Mouse (Mus musculus): Measurements from ENCODE around the gene Tcp10c. TPM values are rescaled to one million over a fixed set of nuclear protein-coding genes. Genes with fewer than 3 reads are reported as not detected.
"Not testable (repeated sequence)": the region's sequence is repeated elsewhere in the genome, so short reads cannot be mapped to it uniquely, and the experiment has no call there.

Gene Tcp10c
- polyA plus RNA-seq, 1 experiment, result 218 TPM

- not testable (repeated sequence) for H3K4me1 ChIP-seq (ENCODE audit: control insufficient read depth, insufficient read depth, low read length); H3K4me3 ChIP-seq (ENCODE audit: control insufficient read depth, low read depth, low read length); H3K36me3 ChIP-seq (ENCODE audit: control insufficient read depth, insufficient read depth, low read length); H3K27me3 ChIP-seq (ENCODE audit: control insufficient read depth, insufficient read depth, low read length); H3K27ac ChIP-seq (ENCODE audit: control insufficient read depth, insufficient read depth, low read depth, low read length)
Measured at GRCm38 (mm10) chr17:13399961-13400360, 45.6 kb downstream of the Tcp10c start.

- H3K27me3 ChIP-seq (ENCODE audit: control insufficient read depth, insufficient read depth, low read length); H3K4me1 ChIP-seq (ENCODE audit: control insufficient read depth, insufficient read depth, low read length); H3K36me3 ChIP-seq (ENCODE audit: control insufficient read depth, insufficient read depth, low read length); H3K27ac ChIP-seq (ENCODE audit: control insufficient read depth, insufficient read depth, low read depth, low read length); H3K4me3 ChIP-seq (ENCODE audit: control insufficient read depth, low read depth, low read length): not testable (repeated sequence)
Measured at GRCm38 (mm10) chr17:13402118-13402517, 47.7 kb downstream of the Tcp10c start.

- not testable (repeated sequence) for H3K4me3 ChIP-seq (ENCODE audit: control insufficient read depth, low read depth, low read length); H3K4me1 ChIP-seq (ENCODE audit: control insufficient read depth, insufficient read depth, low read length); H3K36me3 ChIP-seq (ENCODE audit: control insufficient read depth, insufficient read depth, low read length); H3K27me3 ChIP-seq (ENCODE audit: control insufficient read depth, insufficient read depth, low read length); H3K27ac ChIP-seq (ENCODE audit: control insufficient read depth, insufficient read depth, low read depth, low read length)
Measured at GRCm38 (mm10) chr17:13403527-13404131, 49.3 kb downstream of the Tcp10c start.

- not testable (repeated sequence) for H3K4me3 ChIP-seq (ENCODE audit: control insufficient read depth, low read depth, low read length); H3K27ac ChIP-seq (ENCODE audit: control insufficient read depth, insufficient read depth, low read depth, low read length); H3K4me1 ChIP-seq (ENCODE audit: control insufficient read depth, insufficient read depth, low read length); H3K36me3 ChIP-seq (ENCODE audit: control insufficient read depth, insufficient read depth, low read length); H3K27me3 ChIP-seq (ENCODE audit: control insufficient read depth, insufficient read depth, low read length)
Measured at GRCm38 (mm10) chr17:13406023-13406422, 51.7 kb downstream of the Tcp10c start.

- not testable (repeated sequence) for H3K36me3 ChIP-seq (ENCODE audit: control insufficient read depth, insufficient read depth, low read length)
Measured at GRCm38 (mm10) chr17:13406701-13407100, 52.3 kb downstream of the Tcp10c start.

GRCm38 (mm10) chr17:13407621-13408256, 53.4 kb downstream of the Tcp10c start:
- H3K36me3 ChIP-seq (ENCODE audit: control insufficient read depth, insufficient read depth, low read length); H3K27ac ChIP-seq (ENCODE audit: control insufficient read depth, insufficient read depth, low read depth, low read length); H3K4me1 ChIP-seq (ENCODE audit: control insufficient read depth, insufficient read depth, low read length); H3K27me3 ChIP-seq (ENCODE audit: control insufficient read depth, insufficient read depth, low read length); H3K4me3 ChIP-seq (ENCODE audit: control insufficient read depth, low read depth, low read length): not testable (repeated sequence)

More at GRCm38 (mm10) chr17:13406701-13407100, 52.3 kb downstream of the Tcp10c start:
- not testable (repeated sequence) for H3K4me1 ChIP-seq (ENCODE audit: control insufficient read depth, insufficient read depth, low read length); H3K27me3 ChIP-seq (ENCODE audit: control insufficient read depth, insufficient read depth, low read length); H3K27ac ChIP-seq (ENCODE audit: control insufficient read depth, insufficient read depth, low read depth, low read length); H3K4me3 ChIP-seq (ENCODE audit: control insufficient read depth, low read depth, low read length)

GRCm38 (mm10) chr17:13408257-13408633, 53.9 kb downstream of the Tcp10c start:
- not testable (repeated sequence) for H3K4me3 ChIP-seq (ENCODE audit: control insufficient read depth, low read depth, low read length); H3K4me1 ChIP-seq (ENCODE audit: control insufficient read depth, insufficient read depth, low read length); H3K27me3 ChIP-seq (ENCODE audit: control insufficient read depth, insufficient read depth, low read length); H3K27ac ChIP-seq (ENCODE audit: control insufficient read depth, insufficient read depth, low read depth, low read length); H3K36me3 ChIP-seq (ENCODE audit: control insufficient read depth, insufficient read depth, low read length)

GRCm38 (mm10) chr17:13421022-13421591, 66.7 kb downstream of the Tcp10c start:
- H3K4me3 ChIP-seq (ENCODE audit: control insufficient read depth, low read depth, low read length); H3K27me3 ChIP-seq (ENCODE audit: control insufficient read depth, insufficient read depth, low read length); H3K4me1 ChIP-seq (ENCODE audit: control insufficient read depth, insufficient read depth, low read length); H3K27ac ChIP-seq (ENCODE audit: control insufficient read depth, insufficient read depth, low read depth, low read length); H3K36me3 ChIP-seq (ENCODE audit: control insufficient read depth, insufficient read depth, low read length): not testable (repeated sequence)

GRCm38 (mm10) chr17:13422638-13423037, 68.3 kb downstream of the Tcp10c start:
- not testable (repeated sequence) for H3K27me3 ChIP-seq (ENCODE audit: control insufficient read depth, insufficient read depth, low read length); H3K36me3 ChIP-seq (ENCODE audit: control insufficient read depth, insufficient read depth, low read length); H3K27ac ChIP-seq (ENCODE audit: control insufficient read depth, insufficient read depth, low read depth, low read length); H3K4me3 ChIP-seq (ENCODE audit: control insufficient read depth, low read depth, low read length); H3K4me1 ChIP-seq (ENCODE audit: control insufficient read depth, insufficient read depth, low read length)

- H3K27me3 ChIP-seq (ENCODE audit: control insufficient read depth, insufficient read depth, low read length); H3K4me1 ChIP-seq (ENCODE audit: control insufficient read depth, insufficient read depth, low read length); H3K27ac ChIP-seq (ENCODE audit: control insufficient read depth, insufficient read depth, low read depth, low read length); H3K4me3 ChIP-seq (ENCODE audit: control insufficient read depth, low read depth, low read length); H3K36me3 ChIP-seq (ENCODE audit: control insufficient read depth, insufficient read depth, low read length): not testable (repeated sequence)
Measured at GRCm38 (mm10) chr17:13423373-13424024, 69.1 kb downstream of the Tcp10c start.

- H3K27ac ChIP-seq (ENCODE audit: control insufficient read depth, insufficient read depth, low read depth, low read length); H3K27me3 ChIP-seq (ENCODE audit: control insufficient read depth, insufficient read depth, low read length); H3K36me3 ChIP-seq (ENCODE audit: control insufficient read depth, insufficient read depth, low read length); H3K4me1 ChIP-seq (ENCODE audit: control insufficient read depth, insufficient read depth, low read length); H3K4me3 ChIP-seq (ENCODE audit: control insufficient read depth, low read depth, low read length): not testable (repeated sequence)
Measured at GRCm38 (mm10) chr17:13424321-13424720, 69.9 kb downstream of the Tcp10c start.

GRCm38 (mm10) chr17:13425694-13426093, 71.3 kb downstream of the Tcp10c start:
- not testable (repeated sequence) for H3K27me3 ChIP-seq (ENCODE audit: control insufficient read depth, insufficient read depth, low read length); H3K36me3 ChIP-seq (ENCODE audit: control insufficient read depth, insufficient read depth, low read length); H3K4me1 ChIP-seq (ENCODE audit: control insufficient read depth, insufficient read depth, low read length); H3K4me3 ChIP-seq (ENCODE audit: control insufficient read depth, low read depth, low read length); H3K27ac ChIP-seq (ENCODE audit: control insufficient read depth, insufficient read depth, low read depth, low read length)
